Mouse (Mus musculus): ENCODE measurements at regions not wholly inside any gene's neighbourhood (a gene's known extent, or its start where the extent isn't known, plus 50 kb on each side); places are given as distances from the start of the nearest gene placed in this dataset.

DNA sequence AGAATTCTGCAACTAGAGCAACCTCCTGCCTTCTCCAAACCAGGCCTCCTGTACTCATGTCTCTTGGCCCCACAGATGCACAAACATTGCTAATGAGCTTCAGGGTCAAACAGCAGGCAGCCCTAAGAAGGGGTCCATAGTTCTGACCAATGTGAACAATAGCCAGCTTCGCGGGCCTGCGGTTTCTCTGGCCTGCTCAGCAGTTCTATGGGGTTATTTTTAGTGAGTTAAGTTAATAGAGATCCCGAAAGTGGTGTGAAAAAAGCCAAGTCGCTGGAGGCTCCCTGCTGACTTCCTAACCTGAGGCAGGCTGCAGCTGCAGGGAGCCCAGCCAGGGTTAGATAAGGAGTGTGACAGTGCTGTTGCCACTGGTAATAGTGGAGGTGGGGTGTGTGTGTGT is 106.6 kb downstream of the Pdcd6ip start:
- no peak for DNase-seq (ENCODE audit: low spot score in 2 of 2)

DNA sequence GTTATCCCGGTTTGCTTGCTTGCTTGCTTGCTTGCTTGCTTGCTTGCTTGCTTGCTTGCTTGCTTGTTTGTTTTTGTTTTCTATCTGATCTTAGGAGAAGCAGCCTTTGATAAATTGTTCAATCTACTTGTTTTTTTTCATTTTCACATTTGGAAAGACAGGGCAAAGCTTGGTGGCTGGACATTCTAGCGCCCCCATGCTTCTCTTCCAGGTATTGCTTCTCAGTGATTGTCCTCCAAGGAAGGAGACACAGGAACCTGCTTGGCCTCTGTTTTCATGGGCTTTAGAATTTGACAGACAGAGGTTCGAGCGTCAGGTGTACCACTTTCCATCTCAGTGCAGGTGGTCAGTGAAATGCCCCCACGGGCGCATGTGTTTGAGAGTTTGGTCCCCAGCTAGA is 120.8 kb downstream of the Pdcd6ip start:
- DNase-seq (ENCODE audit: low spot score in 2 of 2) = no peak

DNA sequence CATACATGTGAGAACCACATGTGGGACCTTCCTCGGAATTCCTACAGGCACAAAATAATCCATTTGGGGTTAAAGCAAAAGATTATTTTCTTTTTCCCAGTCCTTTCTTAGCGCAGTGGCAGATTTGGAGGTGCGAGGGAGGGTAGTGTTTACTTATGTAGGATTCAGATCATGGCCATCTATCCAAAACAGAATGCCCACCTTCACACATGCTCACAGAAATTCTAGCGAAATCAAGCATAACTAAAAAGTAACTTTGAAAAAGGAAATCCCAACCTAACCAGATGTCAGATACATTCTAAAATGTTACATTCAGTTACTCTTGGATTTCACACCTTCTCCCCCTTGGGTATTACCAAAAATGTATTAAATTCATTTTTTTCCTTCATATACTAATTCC is 121.6 kb downstream of the Pdcd6ip start:
- no peak for DNase-seq (ENCODE audit: low spot score in 2 of 2)

DNA sequence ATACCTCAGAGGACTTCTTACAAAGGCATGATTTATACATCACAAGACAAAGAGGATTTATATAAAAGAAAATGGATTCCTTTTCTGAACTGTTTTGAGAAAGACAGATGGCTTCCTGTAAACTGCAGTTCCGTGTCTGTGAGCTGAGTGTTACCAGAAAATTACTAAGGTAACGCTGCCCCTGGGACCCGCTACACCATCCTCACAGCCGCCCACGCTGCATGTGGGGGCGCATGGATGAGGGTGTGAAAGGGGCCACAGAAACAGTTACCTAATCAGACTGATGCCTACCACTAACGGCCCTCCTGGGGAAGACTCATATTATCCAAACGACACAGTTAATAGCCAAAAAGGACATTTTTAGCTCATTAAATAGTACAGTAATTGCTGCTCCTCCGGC is 129.8 kb downstream of the Pdcd6ip start:
- no peak for DNase-seq (ENCODE audit: low spot score in 2 of 2)

DNA sequence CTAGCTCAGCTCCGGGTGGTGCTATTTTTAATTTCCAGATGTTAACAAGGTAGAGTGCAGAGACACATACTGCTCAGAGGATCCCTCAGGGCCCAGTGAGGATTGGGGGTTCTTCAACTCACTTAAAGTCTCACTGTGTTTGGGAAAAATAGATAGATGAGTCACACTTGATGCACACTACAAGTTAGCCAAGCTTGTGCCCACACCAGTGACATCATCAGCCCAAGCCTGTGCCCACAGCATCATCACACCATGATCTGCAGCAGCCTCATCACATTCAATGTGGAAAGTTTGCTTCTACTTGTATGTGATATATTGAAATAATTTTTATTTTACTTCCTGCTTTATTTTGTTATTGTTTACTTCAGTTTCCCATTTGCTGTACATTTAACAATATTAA is 139.2 kb downstream of the Pdcd6ip start:
- no peak for DNase-seq (ENCODE audit: low spot score in 2 of 2)

DNA sequence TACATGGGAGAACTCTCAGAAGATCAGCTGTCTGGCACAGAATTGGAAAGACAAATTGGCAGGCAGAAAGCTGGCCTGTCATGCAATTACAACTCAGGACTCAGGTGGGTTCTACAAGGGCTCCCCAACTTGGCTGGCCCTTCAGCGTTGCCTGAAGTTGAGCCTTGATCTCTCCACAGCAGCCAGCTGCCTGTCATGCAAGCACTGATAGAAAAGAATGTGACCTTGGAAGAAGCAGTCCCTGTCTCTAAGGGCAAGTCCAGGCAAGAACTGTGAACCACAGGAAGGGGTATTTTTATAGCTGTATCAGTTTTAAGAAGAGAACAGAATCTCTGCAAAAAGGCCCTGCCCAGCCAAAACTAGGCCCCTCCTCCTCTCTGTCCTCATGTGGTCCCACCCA is 140.4 kb downstream of the Pdcd6ip start:
- no peak for DNase-seq (ENCODE audit: low spot score in 2 of 2)

DNA sequence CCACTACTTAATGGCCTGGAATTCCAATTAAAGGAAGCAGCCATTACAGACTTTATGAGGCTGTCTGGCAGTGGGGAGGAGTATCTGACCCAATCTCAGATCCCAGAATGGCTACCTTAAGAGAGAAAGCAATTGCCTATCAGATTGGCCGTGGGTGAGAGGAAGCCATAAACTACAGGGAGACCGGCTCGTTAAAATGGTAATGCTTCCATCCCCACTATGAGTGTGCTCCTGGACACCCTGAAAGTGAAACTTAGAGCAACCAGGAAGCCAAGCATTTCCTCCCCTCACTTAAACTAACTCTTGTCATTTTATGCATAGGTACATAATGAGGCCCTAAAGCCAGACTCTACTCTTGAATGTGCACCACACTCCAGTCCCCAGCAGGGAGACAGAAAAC is 141.4 kb downstream of the Pdcd6ip start:
- DNase-seq (ENCODE audit: low spot score in 2 of 2) = no peak

DNA sequence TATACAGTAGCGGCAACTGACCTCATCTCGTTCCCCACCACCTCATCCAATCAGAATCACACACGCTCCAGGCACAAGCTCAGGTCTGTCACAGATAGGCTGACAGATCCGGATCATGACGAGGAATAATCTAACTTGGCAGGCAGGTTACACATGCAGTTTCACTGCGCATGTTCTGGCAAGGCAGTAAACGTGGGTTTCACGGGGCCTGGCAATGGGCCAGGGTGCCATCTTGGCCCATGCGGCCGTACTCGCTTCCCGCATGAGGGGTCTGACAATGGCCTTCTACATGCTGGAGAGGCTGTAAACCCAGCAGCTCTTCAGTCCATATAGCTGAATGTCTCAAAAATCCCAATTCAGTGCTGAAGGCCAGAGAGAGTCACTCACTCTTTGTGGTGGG is 154.1 kb downstream of the Pdcd6ip start:
- no peak for DNase-seq (ENCODE audit: low spot score in 2 of 2)

DNA sequence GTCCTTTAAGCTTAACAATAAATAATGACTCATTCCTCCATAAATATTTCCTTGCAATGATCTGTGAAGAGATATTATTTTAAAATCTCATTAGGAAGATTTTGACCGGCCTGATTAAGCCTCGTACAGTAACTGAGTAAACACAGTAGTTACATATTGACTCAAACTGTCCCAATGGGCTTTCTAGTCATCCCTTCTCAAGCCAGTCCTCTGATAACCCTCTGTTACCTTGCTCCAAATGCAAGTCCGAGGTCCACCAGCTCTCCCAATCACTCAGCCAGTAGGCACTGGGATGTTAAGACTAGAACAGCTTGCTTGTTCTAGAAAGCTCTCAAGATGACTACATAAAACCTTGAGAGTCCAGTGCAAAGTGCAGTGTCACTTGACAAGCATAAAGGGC is 160.6 kb downstream of the Pdcd6ip start:
- no peak for DNase-seq (ENCODE audit: low spot score in 2 of 2)

DNA sequence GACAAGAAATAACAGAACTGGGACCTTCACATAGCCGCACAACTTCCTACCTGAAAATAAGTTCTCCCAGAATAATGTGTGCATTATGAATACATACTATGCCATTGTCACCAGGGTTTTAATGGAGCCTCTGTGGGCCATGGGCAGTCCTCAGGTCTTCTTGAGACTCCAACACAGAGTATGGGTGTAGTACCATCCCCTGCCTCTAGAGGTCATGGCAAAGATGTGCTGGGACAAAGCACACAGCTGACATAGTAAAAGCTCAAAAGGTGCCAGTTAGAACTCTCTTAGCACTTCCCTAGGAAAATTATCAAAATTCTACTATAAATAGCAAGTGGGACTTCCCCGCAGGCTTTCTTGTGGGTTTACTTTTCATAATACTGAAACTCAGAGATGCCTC is 179.5 kb downstream of the Pdcd6ip start:
- no peak for DNase-seq (ENCODE audit: low spot score in 2 of 2)

DNA sequence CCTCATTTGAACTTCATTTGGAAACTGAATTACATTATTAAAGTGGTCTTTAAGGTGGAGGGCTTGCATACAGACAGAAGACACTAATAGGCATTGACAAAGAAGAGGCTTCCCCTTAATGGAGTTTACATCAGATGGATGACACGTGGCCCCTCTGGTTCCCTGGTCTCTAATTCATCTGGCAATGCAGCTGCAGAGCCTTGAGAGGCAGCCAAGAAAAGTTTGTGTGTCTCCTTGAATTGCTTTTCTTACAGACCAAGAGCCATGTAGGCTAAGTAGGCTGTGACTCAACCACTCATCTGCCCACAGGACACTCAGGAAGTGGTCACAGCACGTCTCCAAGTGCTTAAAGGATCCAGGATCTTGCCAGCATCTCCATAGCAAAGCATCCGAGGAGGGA is 183.8 kb downstream of the Pdcd6ip start:
- no peak for DNase-seq (ENCODE audit: low spot score in 2 of 2)

DNA sequence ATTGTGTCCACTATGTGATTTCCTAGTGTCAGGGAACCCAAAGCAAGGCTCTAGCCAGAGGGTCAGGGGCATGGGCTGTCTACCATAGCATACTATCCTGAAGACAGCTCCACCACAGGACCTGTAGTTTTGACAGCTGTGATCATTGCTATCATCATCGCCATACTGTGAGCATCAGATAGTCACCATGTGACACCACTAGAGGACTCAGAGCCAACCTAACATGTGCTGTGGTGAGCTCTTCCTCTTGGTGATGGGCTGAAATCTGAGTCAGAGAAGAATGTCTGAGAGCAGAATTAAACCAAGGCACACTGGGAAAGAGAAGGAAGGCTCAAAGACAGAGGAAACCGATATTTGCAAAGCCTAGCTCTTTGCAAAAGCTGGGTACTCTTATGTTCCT is 184.9 kb downstream of the Pdcd6ip start:
- DNase-seq (ENCODE audit: low spot score in 2 of 2) = no peak

DNA sequence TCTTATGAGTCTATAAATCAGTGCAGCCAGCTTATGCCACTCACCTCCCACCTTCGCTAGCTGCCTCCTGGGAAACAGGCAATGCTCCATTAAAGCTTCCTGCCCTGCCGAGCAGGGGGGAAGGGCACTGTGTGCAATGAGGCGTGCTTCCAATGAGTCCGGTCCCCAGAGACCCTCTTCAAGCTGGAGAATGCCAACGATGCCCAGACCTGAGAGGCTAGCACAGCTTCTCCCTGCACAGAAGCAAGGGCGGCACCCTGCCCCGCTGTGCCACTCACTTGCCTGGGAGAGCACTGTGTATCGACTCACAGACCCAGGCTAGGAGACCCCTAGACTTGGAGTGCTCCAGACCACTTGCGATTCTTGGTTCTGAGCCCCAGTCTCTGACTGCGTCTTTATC is 188.3 kb downstream of the Pdcd6ip start:
- DNase-seq (ENCODE audit: low spot score in 2 of 2) = no peak

DNA sequence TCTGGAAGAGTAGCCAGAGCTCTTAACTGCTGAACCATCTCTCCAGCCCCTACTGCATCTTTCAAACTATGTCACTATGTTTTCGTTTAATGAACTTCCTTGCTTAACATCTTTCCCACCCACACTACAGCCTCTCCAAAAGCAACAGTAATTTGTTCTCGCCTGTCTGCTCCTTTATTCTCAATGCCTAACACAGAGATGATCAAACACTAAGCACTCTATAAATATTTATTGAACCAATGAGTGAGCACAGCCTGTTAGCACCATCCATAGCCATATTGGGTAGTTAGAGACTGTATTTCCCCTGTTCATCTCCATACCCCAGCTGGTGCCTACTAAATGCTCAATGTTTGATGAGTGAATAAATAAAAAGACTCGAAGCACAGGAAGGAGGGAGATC is 189.6 kb downstream of the Pdcd6ip start:
- no peak for DNase-seq (ENCODE audit: low spot score in 2 of 2)

DNA sequence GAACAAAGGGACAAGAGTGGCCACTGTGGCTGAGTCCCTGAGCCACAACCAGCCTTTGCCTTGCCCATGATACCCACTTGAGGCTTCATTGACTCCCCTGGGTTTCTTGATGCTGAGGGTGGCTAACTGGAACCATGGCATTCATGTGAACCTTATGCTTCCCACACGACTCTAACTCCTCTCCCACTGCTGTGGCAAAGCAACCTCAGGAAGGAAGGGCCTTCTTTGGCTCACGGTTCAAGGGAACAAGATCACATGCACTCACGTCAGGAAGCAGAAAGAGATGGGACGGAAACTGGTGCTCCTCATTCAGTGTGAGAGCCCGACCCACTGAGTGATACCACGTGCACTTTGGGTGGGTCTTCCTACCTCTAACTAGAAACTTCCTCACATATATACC is 190.3 kb downstream of the Pdcd6ip start:
- DNase-seq (ENCODE audit: low spot score in 2 of 2) = no peak

DNA sequence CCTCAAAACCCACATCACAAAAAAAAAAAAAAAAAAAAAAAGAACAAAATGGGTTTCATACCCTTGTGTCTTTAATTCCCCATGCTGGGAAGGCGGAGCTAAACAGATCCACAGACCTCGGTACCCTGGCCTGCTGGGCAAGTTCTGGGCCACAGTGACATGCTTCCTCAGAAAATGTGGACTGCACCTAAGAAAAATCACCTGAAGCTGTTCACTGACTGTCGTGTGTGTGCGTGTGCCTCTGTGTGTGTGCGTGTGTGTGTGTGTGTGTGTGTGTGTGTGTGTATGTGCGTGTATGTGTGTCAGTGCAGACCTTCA is 192.4 kb downstream of the Pdcd6ip start:
- no peak for DNase-seq (ENCODE audit: low spot score in 2 of 2)

DNA sequence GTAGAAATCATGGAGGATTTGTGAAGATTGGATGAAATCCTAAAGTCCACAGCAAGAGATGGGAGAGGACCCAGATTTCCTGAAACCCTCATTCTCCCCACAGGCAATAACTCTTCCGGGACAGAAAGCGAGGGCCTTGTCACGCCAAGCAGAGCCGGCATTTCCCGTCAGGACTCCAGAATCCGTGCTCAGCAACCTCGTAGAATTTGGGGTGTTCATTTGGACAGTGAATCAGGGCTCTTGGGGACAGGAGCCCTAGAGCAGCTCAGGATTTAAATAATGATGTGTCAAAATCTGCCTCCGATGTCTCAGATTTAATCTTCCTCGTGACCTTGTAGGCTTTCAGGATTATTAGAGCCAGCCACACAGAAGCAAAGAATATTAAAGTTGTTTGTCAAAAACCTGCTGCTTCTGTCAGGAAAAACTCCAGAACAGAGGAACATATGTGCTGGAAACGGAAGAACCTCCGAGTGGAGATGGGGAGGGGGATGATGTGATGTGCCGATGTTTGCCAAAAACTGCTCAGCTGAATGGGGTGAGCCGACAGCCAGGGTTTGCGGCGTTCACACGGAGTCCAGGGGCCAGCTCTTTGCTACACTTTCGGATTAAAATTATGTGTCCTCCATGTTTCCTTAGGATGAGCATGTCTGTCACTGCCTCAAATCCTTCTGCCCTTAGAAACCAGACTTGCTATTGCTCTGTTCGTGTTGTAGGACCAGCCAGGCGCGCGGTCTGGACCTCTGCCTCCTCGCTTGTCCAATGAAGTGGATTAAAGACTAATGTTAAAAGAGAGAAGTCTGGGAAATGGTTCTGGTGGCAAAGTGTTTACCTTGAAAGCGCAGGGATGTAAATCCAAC is 193.0 kb downstream of the Pdcd6ip start:
- DNase-seq (ENCODE audit: low spot score in 2 of 2) = no peak

DNA sequence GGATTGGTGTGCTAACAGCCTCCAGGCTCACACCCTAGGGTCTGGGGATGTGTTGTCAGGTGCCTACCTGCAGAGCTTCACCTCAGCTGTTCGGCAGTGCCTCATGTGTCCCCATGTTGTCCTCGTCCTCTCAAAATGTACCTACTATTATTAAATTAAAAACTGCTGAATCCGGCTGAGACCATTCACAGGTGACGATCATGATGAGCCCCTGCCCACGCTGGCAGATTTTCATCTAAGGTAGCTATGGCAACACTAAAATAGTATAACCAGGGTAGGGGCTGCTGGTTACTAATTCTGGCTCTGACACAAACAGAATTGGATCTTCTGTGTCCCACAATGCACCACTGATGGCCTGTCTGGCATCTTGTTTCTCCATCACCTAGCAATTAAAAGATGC is 196.8 kb downstream of the Pdcd6ip start:
- DNase-seq (ENCODE audit: low spot score in 2 of 2) = no peak

DNA sequence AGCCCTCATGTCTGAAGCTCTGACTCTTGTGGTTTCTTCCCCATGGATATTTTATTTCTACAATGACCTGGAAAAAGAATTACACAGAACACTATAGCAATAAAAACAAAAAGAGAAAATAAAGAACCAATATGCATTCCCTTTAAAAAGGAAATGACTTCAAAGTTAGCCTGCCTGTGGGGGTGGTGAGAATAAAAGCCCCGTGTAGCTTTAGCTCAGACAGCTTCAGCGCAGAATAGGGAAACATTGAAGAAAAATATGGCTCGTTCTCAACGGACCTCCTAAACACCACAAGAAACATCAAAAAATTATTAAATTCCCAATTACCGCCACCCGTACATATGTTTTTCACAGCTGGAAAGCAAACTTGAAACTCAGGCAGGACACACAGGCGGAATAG is 198.7 kb downstream of the Pdcd6ip start:
- DNase-seq (ENCODE audit: low spot score in 2 of 2) = no peak

DNA sequence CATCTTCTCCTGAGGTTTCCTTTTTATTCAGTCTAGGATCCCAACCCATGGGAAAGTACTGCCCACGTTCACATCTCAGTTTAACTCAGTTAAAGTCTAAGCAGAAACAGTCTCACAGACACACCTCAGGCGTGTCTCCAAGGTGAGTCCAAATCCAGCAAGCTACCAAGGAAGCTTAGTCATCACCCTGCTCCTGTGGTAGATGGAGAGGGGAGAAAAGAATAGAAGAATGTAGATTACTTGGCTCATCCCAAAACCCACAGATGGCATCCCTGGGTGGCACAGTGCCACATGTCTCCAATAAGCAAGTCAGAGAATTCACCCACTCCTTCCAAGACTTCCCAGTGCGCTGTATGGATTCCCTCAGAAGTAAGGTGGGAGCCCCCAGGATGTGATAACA is 199.2 kb downstream of the Pdcd6ip start:
- DNase-seq (ENCODE audit: low spot score in 2 of 2) = no peak

DNA sequence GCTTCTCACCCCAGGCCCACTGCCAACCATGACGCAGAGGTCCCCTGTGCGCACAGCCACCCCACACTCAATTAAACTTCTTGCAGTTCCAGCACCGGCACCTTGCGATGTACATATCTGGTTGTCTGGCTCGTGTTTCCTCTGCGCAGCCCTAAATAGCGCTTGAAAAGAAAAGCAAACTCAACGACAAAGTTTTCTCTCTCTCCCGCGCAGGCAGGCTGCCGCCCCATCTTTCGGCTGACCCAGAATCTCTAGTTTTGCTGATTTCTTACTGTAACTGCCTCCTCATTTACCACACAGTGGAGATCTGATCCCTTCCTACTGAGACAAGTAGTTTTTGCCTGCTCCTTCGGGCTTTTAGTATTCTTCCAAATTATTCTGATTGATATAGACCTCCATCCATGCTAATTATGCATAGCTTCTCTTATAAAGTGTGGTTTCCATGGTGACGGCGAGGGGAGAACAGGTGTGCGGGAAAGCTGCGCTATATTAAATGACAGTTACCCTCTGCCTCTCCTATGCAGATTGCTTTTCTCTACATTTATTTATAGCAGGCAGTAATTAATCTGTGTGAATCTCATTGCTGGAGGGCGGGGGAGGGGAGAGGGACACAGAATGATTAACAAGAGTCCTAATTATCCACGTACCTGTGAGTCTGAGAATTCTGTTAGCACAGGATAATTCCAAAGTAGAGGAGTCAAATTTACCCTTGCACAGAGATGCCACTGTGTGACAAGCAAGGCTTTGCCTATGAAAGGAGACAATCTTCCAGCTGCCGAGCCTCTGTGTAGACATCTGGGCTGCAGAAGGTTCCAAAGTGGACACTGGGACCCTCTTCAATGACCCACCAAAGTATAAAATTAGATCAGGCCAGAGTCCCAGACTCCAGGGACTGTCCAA is 200.2 kb downstream of the Pdcd6ip start:
- no peak for DNase-seq (ENCODE audit: low spot score in 2 of 2)

DNA sequence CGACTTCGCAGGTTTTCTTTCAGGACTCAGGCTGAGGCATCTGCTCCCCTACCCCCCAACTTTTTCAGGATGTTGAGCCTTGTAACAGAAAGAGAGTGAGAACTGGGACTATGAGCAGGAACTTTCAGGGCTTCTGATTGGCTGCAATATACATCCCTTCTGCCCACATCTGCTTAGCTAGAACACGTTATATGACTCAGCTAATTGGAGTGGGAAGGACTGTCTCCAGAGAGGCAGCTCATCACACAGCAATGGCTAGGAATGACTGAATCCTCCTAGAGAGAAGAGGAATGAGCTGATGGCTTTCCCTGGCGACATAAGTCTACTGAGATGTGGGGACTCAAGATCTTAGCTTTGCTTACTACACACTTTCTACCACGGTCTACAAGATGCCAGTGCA is 208.8 kb downstream of the Pdcd6ip start:
- DNase-seq (ENCODE audit: low spot score in 2 of 2) = no peak

DNA sequence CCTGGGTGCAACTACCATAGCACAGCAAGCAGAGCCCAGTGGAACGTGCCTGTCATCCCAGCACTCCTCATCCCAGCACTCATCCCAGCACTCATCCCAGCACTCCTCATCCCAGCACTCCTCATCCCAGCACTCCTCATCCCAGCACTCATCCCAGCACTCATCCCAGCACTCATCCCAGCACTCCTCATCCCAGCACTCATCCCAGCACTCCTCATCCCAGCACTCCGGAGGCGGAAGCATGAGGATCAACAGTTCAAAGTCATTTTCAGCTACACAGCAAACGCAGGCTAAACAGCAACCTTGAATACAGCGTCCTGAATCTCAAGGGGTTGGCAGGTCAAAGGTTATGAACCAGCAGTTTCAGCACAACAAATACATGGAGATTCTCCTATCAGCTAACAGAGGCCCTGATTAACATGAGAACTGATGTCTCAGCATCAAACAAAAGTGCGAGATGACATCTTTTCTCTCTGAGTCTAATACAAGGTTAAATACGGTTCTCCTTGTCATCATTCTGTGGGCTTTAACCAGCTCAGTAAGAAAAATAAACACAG is 211.8 kb downstream of the Pdcd6ip start:
- no peak for DNase-seq (ENCODE audit: low spot score in 2 of 2)
